Mouse (Mus musculus): Measurements from ENCODE around the gene Habp4.

DNA sequence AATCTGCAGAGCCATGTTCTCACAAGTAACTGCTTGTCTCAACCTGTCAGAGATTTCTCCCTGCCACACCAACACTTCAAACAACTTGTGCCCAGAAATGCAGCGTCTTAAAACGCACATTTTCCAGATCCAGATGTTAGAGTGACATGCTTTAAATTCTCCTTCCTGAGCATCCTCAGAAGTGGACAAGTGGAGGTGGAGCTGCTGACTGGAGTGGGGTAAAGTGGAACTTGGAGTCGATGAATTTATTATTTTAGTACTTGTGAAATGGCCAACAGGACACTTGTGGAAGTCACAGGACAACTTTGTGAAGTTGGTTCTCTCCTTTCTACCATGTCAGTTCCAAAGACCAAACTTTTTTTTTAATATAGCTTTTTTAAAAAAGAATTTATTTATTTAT, 64.1 kb downstream of the Habp4 start:
- TF ChIP-seq POLR2A (IDR thresholded peaks at IDR 0.05; ENCODE audit: control insufficient read depth, low read depth, low read length): no peak
- TF ChIP-seq CTCF (IDR thresholded peaks at IDR 0.05; ENCODE audit: control insufficient read depth, insufficient read depth, insufficient replicate concordance, low read depth, low read length): no peak

Measured in testis, adult 2 months (tissue).